Mouse (Mus musculus) midbrain, embryonic 15.5 days (tissue): ENCODE data around the gene Gm21972. TPM values are rescaled to one million over a fixed set of nuclear protein-coding genes. Genes with fewer than 3 reads are reported as not detected.

Experiments
- ATAC-seq: fragments of 200-750 bp; cut with Nextera tagmentation; replicated peaks from 2 replicates; pipeline ENCODE4 v1.8.0; 2017; ENCODE audit warnings: moderate TSS enrichment
- H3K27ac ChIP-seq: fragments of 300-500 bp; sonication (generic); 2 replicates; pipeline ENCODE4 v1.5.1; 2015; ENCODE audit warnings: mild to moderate bottlenecking, inconsistent platforms
- H3K27me3 ChIP-seq: fragments of 300-500 bp; sonication (generic); replicated peaks from 2 replicates; pipeline ENCODE4 v1.6.1; 2015; ENCODE audit warnings: inconsistent platforms
- H3K36me3 ChIP-seq: fragments of 300-500 bp; sonication (generic); replicated peaks from 2 replicates; pipeline ENCODE4 v1.6.1; 2015; ENCODE audit warnings: inconsistent platforms
- H3K4me1 ChIP-seq: fragments of 300-500 bp; sonication (generic); 2 replicates; pipeline ENCODE4 v1.6.1; 2015; ENCODE audit warnings: inconsistent platforms
- H3K4me2 ChIP-seq: fragments of 300-500 bp; sonication (generic); 2 replicates; pipeline ENCODE4 v1.6.1; 2015; ENCODE audit warnings: inconsistent platforms, mild to moderate bottlenecking, moderate library complexity
- H3K4me3 ChIP-seq: fragments of 300-500 bp; sonication (generic); 2 replicates; pipeline ENCODE4 v1.5.1; 2015; ENCODE audit warnings: mild to moderate bottlenecking, inconsistent platforms
- H3K9ac ChIP-seq: fragments of 300-500 bp; sonication (generic); 2 replicates; pipeline ENCODE4 v1.6.1; 2015; ENCODE audit warnings: mild to moderate bottlenecking, inconsistent platforms
- H3K9me3 ChIP-seq: fragments of 300-500 bp; sonication (generic); 2 replicates; pipeline ENCODE4 v1.6.1; 2016; ENCODE audit warnings: inconsistent platforms
- WGBS: fragments of 180-500 bp; shearing (Covaris S2); methylation state at CpG from one replicate; pipeline ENCODE4 v1.1.7; 2015; ENCODE audit warnings: mixed read lengths; 5-methylcytosine and 5-hydroxymethylcytosine counted together
- polyA plus RNA-seq: library from polyadenylated mRNA; unstranded; fragments of >200 nt; fragmentation: Nextera tagmentation; extraction: Ambion mirVana; gene quantifications from 2 replicates; pipeline ENCODE4 v1.2.1, GENCODE M21; 2015

Gene Gm21972
- 0.23 and 0.54 TPM in 2 replicates for polyA plus RNA-seq

- Histone ChIP-seq H3K27ac (no peak within 1 kb of the TSS), H3K36me3 (peaks cover 61% of the 10 kb centered on the region), H3K4me3 (no peak within 1 kb of the TSS), H3K4me2 (no peak within 1 kb of the TSS), H3K4me1 (no peaks in the 10 kb centered on the region), H3K9ac (no peak within 1 kb of the TSS), H3K9me3 (no peaks in the 10 kb centered on the region), H3K27me3 (no peaks in the 10 kb centered on the region)
- WGBS = 94% methylated on average over 4 of the region's 4 CpGs
- ATAC-seq = no peak
These were observed at the start of gene Gm21972 for GRCm38 (mm10) chr1:86133337-86133736. Gm21972 (plus strand) TSS chr1:86133637.

- H3K4me2 ChIP-seq = no peak overlapping the region
- H3K4me3 ChIP-seq = no peak overlapping the region
- no peaks in the 10 kb centered on the region for H3K9me3 ChIP-seq
- H3K27ac ChIP-seq = no peak overlapping the region
- H3K27me3 ChIP-seq = no peaks in the 10 kb centered on the region
- no peak for ATAC-seq
- no peaks in the 10 kb centered on the region for H3K4me1 ChIP-seq
- peaks cover 41% of the 10 kb centered on the region for H3K36me3 ChIP-seq
- WGBS = 87% methylated on average over 7 of the region's 7 CpGs
- no peak overlapping the region for H3K9ac ChIP-seq
These were observed 39.0 kb upstream of the Gm21972 start for GRCm38 (mm10) chr1:86094413-86094812.

- 96% methylated on average over 1 of the region's 1 CpGs for WGBS
- H3K9ac ChIP-seq = no peak overlapping the region
- H3K4me2 ChIP-seq = no peak overlapping the region
- H3K4me3 ChIP-seq = no peak overlapping the region
- H3K9me3 ChIP-seq = no peaks in the 10 kb centered on the region
- no peak for ATAC-seq
- H3K27me3 ChIP-seq = no peaks in the 10 kb centered on the region
- no peaks in the 10 kb centered on the region for H3K36me3 ChIP-seq
- H3K4me1 ChIP-seq = no peaks in the 10 kb centered on the region
- no peak overlapping the region for H3K27ac ChIP-seq
These were observed 28.4 kb upstream of the Gm21972 start for GRCm38 (mm10) chr1:86105054-86105453.

- no peaks in the 10 kb centered on the region for H3K4me1 ChIP-seq
- no peak within 1 kb of the TSS for H3K27ac ChIP-seq
- 51% methylated on average over 6 of the region's 6 CpGs for WGBS
- ATAC-seq = no peak
- no peak within 1 kb of the TSS for H3K4me3 ChIP-seq
- no peaks in the 10 kb centered on the region for H3K9me3 ChIP-seq
- no peaks in the 10 kb centered on the region for H3K27me3 ChIP-seq
- no peak within 1 kb of the TSS for H3K9ac ChIP-seq
- 0 out of 2 replicates have a peak, but pooled peaks cover 3% of the 10 kb centered on the region for H3K36me3 ChIP-seq
- no peak within 1 kb of the TSS for H3K4me2 ChIP-seq
These were observed 21.7 kb upstream of the Gm21972 start, which contains the start of gene Htr2b for GRCm38 (mm10) chr1:86111779-86112178. Htr2b (minus strand) TSS chr1:86111970.

GRCm38 (mm10) chr1:86114141-86114540, 19.3 kb upstream of the Gm21972 start:
- H3K9ac ChIP-seq = no peak overlapping the region
- no peaks in the 10 kb centered on the region for H3K9me3 ChIP-seq
- WGBS = 93% methylated on average over 3 of the region's 3 CpGs
- ATAC-seq = no peak
- no peaks in the 10 kb centered on the region for H3K27me3 ChIP-seq
- no peaks in the 10 kb centered on the region for H3K4me1 ChIP-seq
- no peak overlapping the region for H3K4me2 ChIP-seq
- H3K36me3 ChIP-seq = peaks cover 16% of the 10 kb centered on the region; the same call in 1 of the 2 replicates
- no peak overlapping the region for H3K27ac ChIP-seq
- H3K4me3 ChIP-seq = no peak overlapping the region

GRCm38 (mm10) chr1:86119549-86119948, 13.9 kb upstream of the Gm21972 start:
- H3K9me3 ChIP-seq = no peaks in the 10 kb centered on the region
- 91% methylated on average over 4 of the region's 4 CpGs for whole genome bisulfite sequencing
- no peak overlapping the region for H3K4me3 ChIP-seq
- H3K9ac ChIP-seq = no peak overlapping the region
- no peak for ATAC-seq
- H3K27ac ChIP-seq = no peak overlapping the region
- H3K4me2 ChIP-seq = no peak overlapping the region
- peaks cover 27% of the 10 kb centered on the region for H3K36me3 ChIP-seq
- no peaks in the 10 kb centered on the region for H3K4me1 ChIP-seq
- H3K27me3 ChIP-seq = no peaks in the 10 kb centered on the region

- H3K9ac ChIP-seq = no peak overlapping the region
- WGBS = 91% methylated on average over 2 of the region's 2 CpGs
- H3K4me2 ChIP-seq = no peak overlapping the region
- H3K9me3 ChIP-seq = no peaks in the 10 kb centered on the region
- no peaks in the 10 kb centered on the region for H3K27me3 ChIP-seq
- ATAC-seq = no peak
- no peak overlapping the region for H3K27ac ChIP-seq
- H3K4me1 ChIP-seq = no peaks in the 10 kb centered on the region
- H3K36me3 ChIP-seq = peaks cover 42% of the 10 kb centered on the region
- no peak overlapping the region for H3K4me3 ChIP-seq
These were observed 7.4 kb upstream of the Gm21972 start for GRCm38 (mm10) chr1:86126036-86126435.

GRCm38 (mm10) chr1:86135315-86135714, 1.9 kb downstream of the Gm21972 start:
- H3K36me3 ChIP-seq = peaks cover 60% of the 10 kb centered on the region
- no peak overlapping the region for H3K9ac ChIP-seq
- no peak overlapping the region for H3K27ac ChIP-seq
- H3K4me3 ChIP-seq = no peak overlapping the region
- H3K4me1 ChIP-seq = no peaks in the 10 kb centered on the region
- 91% methylated on average over 6 of the region's 6 CpGs for WGBS
- H3K4me2 ChIP-seq = no peak overlapping the region
- H3K27me3 ChIP-seq = no peaks in the 10 kb centered on the region
- no peak for ATAC-seq
- no peaks in the 10 kb centered on the region for H3K9me3 ChIP-seq

- Histone ChIP-seq H3K27ac (no peak overlapping the region), H3K4me2 (no peak overlapping the region), H3K4me3 (no peak overlapping the region), H3K27me3 (no peaks in the 10 kb centered on the region), H3K36me3 (peaks cover 28% of the 10 kb centered on the region), H3K9ac (no peak overlapping the region), H3K4me1 (no peaks in the 10 kb centered on the region), H3K9me3 (no peaks in the 10 kb centered on the region)
- ATAC-seq = no peak
- 82% methylated on average over 3 of the region's 3 CpGs for WGBS
These were observed 7.6 kb downstream of the Gm21972 start for GRCm38 (mm10) chr1:86141081-86141480.

GRCm38 (mm10) chr1:86143165-86143564, 9.7 kb downstream of the Gm21972 start:
- no peak for ATAC-seq
- peaks cover 14% of the 10 kb centered on the region for H3K36me3 ChIP-seq
- no peak overlapping the region for H3K4me3 ChIP-seq
- no peaks in the 10 kb centered on the region for H3K9me3 ChIP-seq
- WGBS = 82% methylated on average over 4 of the region's 4 CpGs
- H3K9ac ChIP-seq = no peak overlapping the region
- no peak overlapping the region for H3K4me2 ChIP-seq
- no peaks in the 10 kb centered on the region for H3K27me3 ChIP-seq
- no peaks in the 10 kb centered on the region for H3K4me1 ChIP-seq
- no peak overlapping the region for H3K27ac ChIP-seq

GRCm38 (mm10) chr1:86144001-86144944, 10.8 kb downstream of the Gm21972 start:
- Histone ChIP-seq H3K9me3 (no peaks in the 10 kb centered on the region), H3K36me3 (peaks cover 4% of the 10 kb centered on the region; the same call in 1 of the 2 replicates), H3K4me1 (no peaks in the 10 kb centered on the region), H3K9ac (no peak overlapping the region), H3K4me3 (no peak overlapping the region), H3K27ac (no peak overlapping the region), H3K27me3 (no peaks in the 10 kb centered on the region), H3K4me2 (no peak overlapping the region)
- ATAC-seq = no peak
- whole genome bisulfite sequencing = 73% methylated on average over 21 of the region's 21 CpGs

GRCm38 (mm10) chr1:86146293-86146692, 12.9 kb downstream of the Gm21972 start:
- Histone ChIP-seq H3K4me1 (no peaks in the 10 kb centered on the region), H3K27me3 (no peaks in the 10 kb centered on the region), H3K9me3 (no peaks in the 10 kb centered on the region), H3K4me3 (no peak overlapping the region), H3K27ac (no peak overlapping the region), H3K36me3 (no peaks in the 10 kb centered on the region), H3K4me2 (no peak overlapping the region), H3K9ac (no peak overlapping the region)
- ATAC-seq = no peak
- WGBS = 91% methylated on average over 5 of the region's 5 CpGs

GRCm38 (mm10) chr1:86147557-86147956, 14.1 kb downstream of the Gm21972 start:
- H3K4me1 ChIP-seq = no peaks in the 10 kb centered on the region
- WGBS = 88% methylated on average over 5 of the region's 5 CpGs
- no peak overlapping the region for H3K4me3 ChIP-seq
- H3K4me2 ChIP-seq = no peak overlapping the region
- H3K27ac ChIP-seq = no peak overlapping the region
- no peaks in the 10 kb centered on the region for H3K27me3 ChIP-seq
- no peaks in the 10 kb centered on the region for H3K36me3 ChIP-seq
- H3K9me3 ChIP-seq = no peaks in the 10 kb centered on the region
- H3K9ac ChIP-seq = no peak overlapping the region
- no peak for ATAC-seq
